Mouse (Mus musculus): ENCODE measurements around the gene Tnfrsf14. TPM values are rescaled to one million over a fixed set of nuclear protein-coding genes. Genes with fewer than 3 reads are reported as not detected.
A peak's percentile ranks its signal among the peaks of the same experiment; 100 is the strongest.

Tnfrsf14 gene
- polyA plus RNA-seq, 1 experiment, result 2.3 TPM

- H3K27ac ChIP-seq (ENCODE audit: insufficient read depth, low read length), result no peak overlapping the region
- TF ChIP-seq POLR2A (IDR thresholded peaks at IDR 0.05; ENCODE audit: extremely low read depth, insufficient read depth, low read length), result no peak
- H3K4me3 ChIP-seq (ENCODE audit: insufficient read depth, low read length), result no peak overlapping the region
- no peaks in the 10 kb centered on the region for H3K4me1 ChIP-seq (ENCODE audit: control insufficient read depth, insufficient read depth, low read length)
These were observed 5.4 kb downstream of the Tnfrsf14 start for GRCm38 (mm10) chr4:154922931-154923330.

GRCm38 (mm10) chr4:154922291-154922690, 6.1 kb downstream of the Tnfrsf14 start:
- H3K4me3 ChIP-seq (ENCODE audit: insufficient read depth, low read length), result no peak overlapping the region
- no peaks in the 10 kb centered on the region for H3K4me1 ChIP-seq (ENCODE audit: control insufficient read depth, insufficient read depth, low read length)
- no peak overlapping the region for H3K27ac ChIP-seq (ENCODE audit: insufficient read depth, low read length)
- no peak for TF ChIP-seq CTCF (IDR thresholded peaks at IDR 0.05; ENCODE audit: extremely low read depth, insufficient read depth, low read length)
- no peak for TF ChIP-seq POLR2A (IDR thresholded peaks at IDR 0.05; ENCODE audit: extremely low read depth, insufficient read depth, low read length)

GRCm38 (mm10) chr4:154916662-154917061, 11.7 kb downstream of the Tnfrsf14 start:
- no peak overlapping the region for H3K4me3 ChIP-seq (ENCODE audit: insufficient read depth, low read length)
- TF ChIP-seq CTCF (IDR thresholded peaks at IDR 0.05; ENCODE audit: extremely low read depth, insufficient read depth, low read length) (no peak), POLR2A (IDR thresholded peaks at IDR 0.05; ENCODE audit: extremely low read depth, insufficient read depth, low read length) (no peak)
- H3K4me1 ChIP-seq (ENCODE audit: control insufficient read depth, insufficient read depth, low read length), result no peaks in the 10 kb centered on the region
- no peak overlapping the region for H3K27ac ChIP-seq (ENCODE audit: insufficient read depth, low read length)

- Histone ChIP-seq H3K27ac (ENCODE audit: insufficient read depth, low read length) (no peak overlapping the region), H3K4me1 (ENCODE audit: control insufficient read depth, insufficient read depth, low read length) (no peaks in the 10 kb centered on the region), H3K4me3 (ENCODE audit: insufficient read depth, low read length) (no peak overlapping the region)
- TF ChIP-seq CTCF (IDR thresholded peaks at IDR 0.05; ENCODE audit: extremely low read depth, insufficient read depth, low read length) (no peak), POLR2A (IDR thresholded peaks at IDR 0.05; ENCODE audit: extremely low read depth, insufficient read depth, low read length) (no peak)
These were observed 13.1 kb downstream of the Tnfrsf14 start for GRCm38 (mm10) chr4:154915286-154915685.

GRCm38 (mm10) chr4:154914707-154915106, 13.7 kb downstream of the Tnfrsf14 start:
- Histone ChIP-seq H3K4me1 (ENCODE audit: control insufficient read depth, insufficient read depth, low read length) (no peaks in the 10 kb centered on the region), H3K27ac (ENCODE audit: insufficient read depth, low read length) (no peak overlapping the region), H3K4me3 (ENCODE audit: insufficient read depth, low read length) (no peak overlapping the region)
- TF ChIP-seq CTCF (IDR thresholded peaks at IDR 0.05; ENCODE audit: extremely low read depth, insufficient read depth, low read length), result no peak

GRCm38 (mm10) chr4:154914252-154914651, 14.1 kb downstream of the Tnfrsf14 start:
- no peak overlapping the region for H3K27ac ChIP-seq (ENCODE audit: insufficient read depth, low read length)
- H3K4me1 ChIP-seq (ENCODE audit: control insufficient read depth, insufficient read depth, low read length), result no peaks in the 10 kb centered on the region
- TF ChIP-seq POLR2A (IDR thresholded peaks at IDR 0.05; ENCODE audit: extremely low read depth, insufficient read depth, low read length) (no peak), CTCF (IDR thresholded peaks at IDR 0.05; ENCODE audit: extremely low read depth, insufficient read depth, low read length) (no peak)
- no peak overlapping the region for H3K4me3 ChIP-seq (ENCODE audit: insufficient read depth, low read length)

- TF ChIP-seq CTCF (IDR thresholded peaks at IDR 0.05; ENCODE audit: extremely low read depth, insufficient read depth, low read length), result no peak
- TF ChIP-seq POLR2A (IDR thresholded peaks at IDR 0.05; ENCODE audit: extremely low read depth, insufficient read depth, low read length), result no peak
- Histone ChIP-seq H3K4me3 (ENCODE audit: insufficient read depth, low read length) (no peak overlapping the region), H3K27ac (ENCODE audit: insufficient read depth, low read length) (no peak overlapping the region), H3K4me1 (ENCODE audit: control insufficient read depth, insufficient read depth, low read length) (no peaks in the 10 kb centered on the region)
These were observed 14.5 kb downstream of the Tnfrsf14 start for GRCm38 (mm10) chr4:154913845-154914244.

GRCm38 (mm10) chr4:154911644-154912043, 16.7 kb downstream of the Tnfrsf14 start:
- TF ChIP-seq CTCF (IDR thresholded peaks at IDR 0.05; ENCODE audit: extremely low read depth, insufficient read depth, low read length), result no peak
- no peak for TF ChIP-seq POLR2A (IDR thresholded peaks at IDR 0.05; ENCODE audit: extremely low read depth, insufficient read depth, low read length)
- no peak overlapping the region for H3K27ac ChIP-seq (ENCODE audit: insufficient read depth, low read length)
- H3K4me1 ChIP-seq (ENCODE audit: control insufficient read depth, insufficient read depth, low read length), result no peaks in the 10 kb centered on the region
- H3K4me3 ChIP-seq (ENCODE audit: insufficient read depth, low read length), result no peak overlapping the region

GRCm38 (mm10) chr4:154910606-154911522, 17.5 kb downstream of the Tnfrsf14 start:
- peak overlapping the region; percentile 83 for H3K27ac ChIP-seq (ENCODE audit: insufficient read depth, low read length)
- H3K4me3 ChIP-seq (ENCODE audit: insufficient read depth, low read length), result no peak overlapping the region
- no peak for TF ChIP-seq CTCF (IDR thresholded peaks at IDR 0.05; ENCODE audit: extremely low read depth, insufficient read depth, low read length)
- no peak for TF ChIP-seq POLR2A (IDR thresholded peaks at IDR 0.05; ENCODE audit: extremely low read depth, insufficient read depth, low read length)
- no peaks in the 10 kb centered on the region for H3K4me1 ChIP-seq (ENCODE audit: control insufficient read depth, insufficient read depth, low read length)

- TF ChIP-seq POLR2A (IDR thresholded peaks at IDR 0.05; ENCODE audit: extremely low read depth, insufficient read depth, low read length), result no peak
- TF ChIP-seq CTCF (IDR thresholded peaks at IDR 0.05; ENCODE audit: extremely low read depth, insufficient read depth, low read length), result no peak
- Histone ChIP-seq H3K4me3 (ENCODE audit: insufficient read depth, low read length) (no peak overlapping the region), H3K4me1 (ENCODE audit: control insufficient read depth, insufficient read depth, low read length) (no peaks in the 10 kb centered on the region), H3K27ac (ENCODE audit: insufficient read depth, low read length) (no peak overlapping the region)
These were observed 19.9 kb downstream of the Tnfrsf14 start for GRCm38 (mm10) chr4:154908490-154908889.
